ENCODE assay signal across 11 mouse cellular contexts in the genomic region with DNA sequence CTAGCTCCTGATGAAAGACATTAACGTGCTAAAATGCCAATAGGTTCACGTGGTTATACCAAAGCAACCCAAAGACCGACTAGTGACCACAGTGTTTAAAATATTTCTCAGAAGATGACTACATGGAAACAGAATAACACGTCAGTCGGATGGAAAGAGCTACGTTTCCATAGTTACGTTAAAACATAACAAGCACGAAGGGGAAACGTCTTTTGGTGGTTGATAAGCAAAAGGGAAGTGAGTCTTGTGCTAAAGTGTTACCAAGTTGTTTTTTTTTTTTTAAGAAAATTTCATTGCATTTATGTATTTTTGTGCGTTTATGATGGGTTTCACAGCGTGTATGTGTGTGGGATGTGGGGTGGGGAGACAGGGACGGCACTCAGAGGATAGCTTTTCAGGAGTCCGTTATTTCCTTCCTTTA. TPM values are rescaled to one million over a fixed set of nuclear protein-coding genes. Genes with fewer than 3 reads are reported as not detected.
DNase-seq lines count a peak whose midpoint lies in the region; ATAC-seq lines count a peak whose summit lies in the region.
"Had no signal": no experiment of that assay in that cellular context is flagged by ENCODE, and none has a peak within 500 bp of the region (broad histone marks: within the 10 kb centered on the region; RNA-seq: fewer than 3 reads in every experiment).

No protein-coding gene starts in this region.

- H3K36me3 ChIP-seq in kidney, embryonic 15.5 days = no peaks in the 10 kb centered on the region
- H3K36me3 ChIP-seq: heart, embryonic 10.5 days had no signal

- no peaks in the 10 kb centered on the region for H3K27me3 ChIP-seq in kidney, embryonic 15.5 days

- ATAC-seq in neutrophil, adult 5-6 weeks (ENCODE audit: extremely low read depth, insufficient number of reproducible peaks, low FRiP score, poor library complexity, severe bottlenecking) = peak; percentile 94
- ATAC-seq in kidney, embryonic 15.5 days (replicated peaks; ENCODE audit: low FRiP score) = no peak

- H3K9ac ChIP-seq in kidney, embryonic 15.5 days = no peak overlapping the region

- DNase-seq in lung, postnatal 25 days (ENCODE audit: low spot score) = peak; percentile 76
- DNase-seq in lung, adult 18-20 months = no peak
- peak; percentile 98 for DNase-seq in MEL-GATA-1-ER (ENCODE audit: extremely low read depth, low read depth)
- DNase-seq in induced T-regulatory cell, adult 2 months (ENCODE audit: low read depth) = peak; percentile 96
- DNase-seq in adrenal gland, postnatal 4 days (ENCODE audit: low spot score in 2 of 2) = no peak
- no peak for DNase-seq in cerebellum, postnatal 14 days
- DNase-seq: kidney, postnatal 4 days had no signal

- H3K4me3 ChIP-seq in kidney, embryonic 15.5 days (replicated peaks) = no peak overlapping the region
- H3K4me3 ChIP-seq: heart, embryonic 10.5 days; myocyte had no signal

- 74% methylated on average over 13 of the region's 13 CpGs for WGBS in kidney, embryonic 15.5 days

- no peak overlapping the region for H3K27ac ChIP-seq in kidney, embryonic 15.5 days
- H3K27ac ChIP-seq: heart, embryonic 10.5 days had no signal

- no peak overlapping the region for H3K4me2 ChIP-seq in kidney, embryonic 15.5 days

- H3K4me1 ChIP-seq in kidney, embryonic 15.5 days = no peaks in the 10 kb centered on the region
- H3K4me1 ChIP-seq: heart, embryonic 10.5 days had no signal

- no peaks in the 10 kb centered on the region for H3K9me3 ChIP-seq in kidney, embryonic 15.5 days (replicated peaks)
- H3K9me3 ChIP-seq: heart, embryonic 10.5 days had no signal

RNA-seq across cellular contexts. Expression of gene Dennd4a, which starts 21.8 kb away (rescaled TPM):
- total RNA-seq in neutrophil, adult 5-6 weeks (2017) = 400 and 432 TPM in 2 replicates
- total RNA-seq in adrenal gland, postnatal 4 days (2021) = 10 to 100 TPM; 19.5 to 21.8 TPM
- polyA plus RNA-seq in kidney, embryonic 15.5 days (2015; fragmentation: Nextera tagmentation; extraction: Ambion mirVana) = 6.0 and 7.6 TPM in 2 replicates

RNA-seq across cellular contexts. Expression of gene Rab11a, which starts 51.8 kb away (rescaled TPM):
- 143 and 167 TPM in 2 replicates for total RNA-seq in neutrophil, adult 5-6 weeks (2017)
- 100 to 1,000 TPM; 304 to 332 TPM for total RNA-seq in adrenal gland, postnatal 4 days (2021)
- 550 and 571 TPM in 2 replicates for polyA plus RNA-seq in kidney, embryonic 15.5 days (2015; fragmentation: Nextera tagmentation; extraction: Ambion mirVana)

Comparison
In these comparisons a context has a peak if more than half of its experiments do, and no peak if none do; other contexts are left out.
1. DNase-seq: peak in lung, postnatal 25 days (single experiment), MEL-GATA-1-ER (single experiment) and induced T-regulatory cell, adult 2 months (single experiment); none in lung, adult 18-20 months (0 of 2), adrenal gland, postnatal 4 days (0 of 2) and cerebellum, postnatal 14 days (0 of 2).
2. RNA of gene Dennd4a, which starts 21.8 kb away (total RNA-seq): 400 to 432 TPM in neutrophil, adult 5-6 weeks; 19.5 to 21.8 TPM in adrenal gland, postnatal 4 days; every median in the first group is over 10 times any median in the second.